Mouse (Mus musculus) testis, adult 10 weeks (tissue): Measurements from ENCODE around the gene Maco1. TPM values are rescaled to one million over a fixed set of nuclear protein-coding genes. Genes with fewer than 3 reads are reported as not detected.

Source experiments
- polyA plus RNA-seq: library from polyadenylated mRNA; stranded (reverse); fragments of 350-450 nt; fragmentation: Illumina TruSeq; extraction: RNeasy Lipid Tissue Mini Kit (QIAGEN cat#74804); gene quantifications from one replicate; pipeline ENCODE4 v1.2.3, GENCODE M21; 2014; ENCODE audit warnings: low read depth, low replicate concordance

Gene Maco1
- polyA plus RNA-seq = 47.7 TPM

GRCm38 (mm10) chr4:134853259-134853636 lies at the start of gene Maco1:
TSS of gene Maco1 (minus strand) at chr4:134853345.

DNA sequence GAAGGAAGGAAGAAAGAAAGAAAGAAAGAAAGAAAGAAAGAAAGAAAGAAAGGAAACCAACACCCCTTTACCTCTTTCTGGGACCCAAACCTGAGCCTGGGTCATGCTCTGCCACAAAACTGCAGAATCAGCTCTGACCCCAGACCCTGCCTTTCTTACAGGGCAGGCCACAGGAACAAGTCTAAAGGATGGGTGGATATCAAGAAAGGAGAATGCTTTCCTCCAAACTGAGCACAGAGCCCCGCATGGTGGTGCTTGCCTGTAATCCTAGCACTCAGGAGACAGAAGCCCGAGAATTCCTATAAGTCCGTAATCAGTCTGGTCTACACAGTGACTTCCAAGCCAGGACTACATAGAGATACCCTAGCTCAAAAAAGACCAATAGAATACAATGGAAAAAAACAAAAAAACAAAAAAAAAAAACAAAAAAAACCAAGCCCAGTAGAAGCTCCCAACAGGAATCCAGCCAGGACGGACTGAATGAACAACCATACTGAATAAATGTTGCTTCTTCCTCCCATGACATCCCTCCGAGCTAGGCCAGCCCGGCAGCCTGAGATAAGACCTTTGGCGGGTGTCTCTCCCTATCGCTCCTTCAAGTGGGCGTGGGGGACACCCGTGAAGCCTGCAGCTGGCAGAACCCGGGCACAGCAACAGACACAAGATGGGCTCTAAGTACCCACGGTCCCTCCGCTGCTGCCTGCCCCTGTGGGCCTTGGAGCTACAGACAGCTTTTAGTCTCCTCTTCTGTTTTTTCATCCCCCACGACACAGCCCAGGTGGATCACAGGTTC lies 11.0 kb upstream of the Maco1 start, which contains the start of gene Rhd:
Rhd (plus strand) TSS at position 600 of the 793 bp plus-strand sequence.

DNA sequence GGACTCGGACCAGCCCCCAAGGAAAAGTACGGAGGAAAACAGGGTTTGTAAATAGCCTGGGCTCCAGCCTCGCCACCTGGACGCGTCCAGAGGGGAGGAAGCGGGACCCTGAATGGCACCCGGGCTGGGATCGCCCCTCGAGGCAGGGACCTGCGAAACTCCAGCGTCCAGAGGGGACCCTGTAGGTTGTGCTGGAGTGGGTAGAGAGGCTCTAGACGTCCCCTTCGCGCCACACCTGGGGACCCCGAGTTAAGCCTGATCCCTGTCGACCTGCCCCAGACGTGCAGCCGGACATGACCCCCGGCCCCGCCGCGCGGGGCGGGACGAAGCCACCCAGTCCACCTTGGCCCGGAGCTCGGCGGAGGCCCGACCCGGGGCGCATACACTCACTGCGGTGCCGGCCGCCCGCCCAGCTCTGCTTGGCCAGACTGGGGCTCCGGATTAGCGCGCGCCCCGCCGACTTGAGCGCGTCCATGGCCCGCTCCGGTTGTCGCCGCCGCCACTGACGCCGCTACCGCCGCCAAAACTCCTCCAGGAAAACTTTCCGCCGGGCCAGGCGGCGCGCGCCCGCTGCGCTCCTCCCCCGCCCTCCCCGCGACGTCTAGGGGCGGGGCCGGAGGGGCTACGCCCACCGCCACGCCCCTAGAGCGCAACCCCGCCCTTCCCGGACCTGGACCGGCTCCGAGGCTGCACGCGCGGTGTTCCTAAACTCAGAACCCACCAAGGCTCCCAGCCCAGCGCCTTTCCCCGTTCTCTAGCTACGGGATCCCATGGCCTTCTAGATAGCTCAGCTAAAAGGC lies 85.5 kb downstream of the Maco1 start, which contains the start of gene Ldlrap1:
Ldlrap1 (minus strand) TSS at position 599 of the 800 bp plus-strand sequence.

Other genes with a start within 250 kb of the Maco1 start
- 0.70 TPM for gene Man1c1, start 149.1 kb downstream of the Maco1 start, polyA plus RNA-seq
- gene Ldlrap1, start 85.3 kb downstream of the Maco1 start, polyA plus RNA-seq = 0.13 TPM
- not detected for gene Rhd, start 11.2 kb upstream of the Maco1 start, polyA plus RNA-seq
- 8.2 TPM for gene Tmem50a, start 61.7 kb upstream of the Maco1 start, polyA plus RNA-seq
- gene Rsrp1, start 70.2 kb upstream of the Maco1 start, polyA plus RNA-seq = 300 TPM
- 40.6 TPM for gene Syf2, start 77.6 kb upstream of the Maco1 start, polyA plus RNA-seq